Comparison of ENCODE assay signal across 11 mouse cellular contexts in the genomic region with DNA sequence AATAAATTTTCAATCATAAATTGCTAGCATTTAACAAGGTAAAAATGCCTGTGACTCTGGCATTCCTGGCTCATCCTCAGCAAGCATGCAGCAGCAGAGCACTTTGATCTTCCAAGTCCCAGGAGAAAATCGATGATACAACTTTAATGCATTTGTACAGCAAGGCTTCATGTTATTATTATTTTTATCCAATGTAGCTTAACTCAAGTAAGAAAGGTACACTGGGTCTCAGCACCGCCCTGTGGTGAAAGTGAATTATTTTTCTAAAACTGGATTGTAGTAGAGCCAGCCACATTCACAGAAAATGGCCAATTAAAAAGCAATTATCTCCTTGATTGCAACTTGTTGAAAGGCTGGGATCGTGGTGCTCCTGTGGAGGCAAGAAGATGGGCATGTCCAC.
DNase-seq lines count a peak whose midpoint lies in the region; ATAC-seq and TF ChIP-seq lines count a peak whose summit lies in the region.
"Had no signal": no experiment of that assay in that cellular context is flagged by ENCODE, and none has a peak within 500 bp of the region (broad histone marks: within the 10 kb centered on the region; RNA-seq: fewer than 3 reads in every experiment).

No protein-coding gene starts in this region.

- peak; percentile 23; the same call in 1 of the 2 replicates for TF ChIP-seq CTCF in heart, postnatal 0 days (IDR thresholded peaks at IDR 0.05; ENCODE audit: low read depth)
- TF ChIP-seq CTCF in lung, embryonic 14.5 days (IDR thresholded peaks at IDR 0.05; ENCODE audit: low read depth): peak; percentile 20

- H3K27me3 ChIP-seq in heart, postnatal 0 days (ENCODE audit: control insufficient read depth, insufficient read depth, low read length): no peaks in the 10 kb centered on the region
- no peaks in the 10 kb centered on the region for H3K27me3 ChIP-seq in heart, embryonic 12.5 days (replicated peaks)
- no peaks in the 10 kb centered on the region for H3K27me3 ChIP-seq in lung, embryonic 14.5 days (ENCODE audit: insufficient read depth, low read length)
- no peaks in the 10 kb centered on the region for H3K27me3 ChIP-seq in embryonic facial prominence, embryonic 14.5 days (replicated peaks; ENCODE audit: control insufficient read depth, insufficient read depth, low read length)
- H3K27me3 ChIP-seq: hindbrain, embryonic 13.5 days; kidney, embryonic 15.5 days; lung, embryonic 15.5 days had no signal

- TF ChIP-seq EP300 in heart, postnatal 0 days (IDR thresholded peaks at IDR 0.05; ENCODE audit: low read depth): no peak

- no peaks in the 10 kb centered on the region for H3K9me3 ChIP-seq in heart, postnatal 0 days (replicated peaks; ENCODE audit: control insufficient read depth, low read length)
- H3K9me3 ChIP-seq in heart, embryonic 12.5 days (replicated peaks): no peaks in the 10 kb centered on the region
- no peaks in the 10 kb centered on the region for H3K9me3 ChIP-seq in lung, embryonic 14.5 days (ENCODE audit: low read depth, low read length)
- H3K9me3 ChIP-seq in embryonic facial prominence, embryonic 14.5 days (ENCODE audit: control insufficient read depth, low read length): no peaks in the 10 kb centered on the region
- H3K9me3 ChIP-seq: hindbrain, embryonic 13.5 days; kidney, embryonic 15.5 days; lung, embryonic 15.5 days had no signal

- no peak overlapping the region for H3K27ac ChIP-seq in heart, postnatal 0 days (ENCODE audit: low read depth)
- no peak overlapping the region for H3K27ac ChIP-seq in heart, embryonic 12.5 days (ENCODE audit: poor library complexity, severe bottlenecking)
- no peak overlapping the region for H3K27ac ChIP-seq in lung, embryonic 14.5 days (ENCODE audit: low read depth)
- no peak overlapping the region for H3K27ac ChIP-seq in embryonic facial prominence, embryonic 14.5 days (replicated peaks; ENCODE audit: low read depth, low read length)
- H3K27ac ChIP-seq: hindbrain, embryonic 13.5 days; kidney, embryonic 15.5 days; lung, embryonic 15.5 days had no signal

- H3K36me3 ChIP-seq in heart, postnatal 0 days (replicated peaks; ENCODE audit: control insufficient read depth, insufficient read depth, low read length): no peaks in the 10 kb centered on the region
- no peaks in the 10 kb centered on the region for H3K36me3 ChIP-seq in heart, embryonic 12.5 days
- H3K36me3 ChIP-seq in lung, embryonic 14.5 days (ENCODE audit: insufficient read depth): no peaks in the 10 kb centered on the region
- no peaks in the 10 kb centered on the region for H3K36me3 ChIP-seq in embryonic facial prominence, embryonic 14.5 days (ENCODE audit: control insufficient read depth, insufficient read depth, low read length)
- H3K36me3 ChIP-seq: hindbrain, embryonic 13.5 days; kidney, embryonic 15.5 days; lung, embryonic 15.5 days had no signal

- WGBS in heart, postnatal 0 days: 72% methylated on average over 3 of the region's 3 CpGs
- WGBS in heart, embryonic 12.5 days: 67% methylated on average over 3 of the region's 3 CpGs
- 72% methylated on average over 3 of the region's 3 CpGs for WGBS in lung, embryonic 14.5 days
- 66% methylated on average over 3 of the region's 3 CpGs for WGBS in embryonic facial prominence, embryonic 14.5 days

- H3K4me3 ChIP-seq in heart, postnatal 0 days (ENCODE audit: low read depth, low read length): no peak overlapping the region
- H3K4me3 ChIP-seq in heart, embryonic 12.5 days: no peak overlapping the region
- no peak overlapping the region for H3K4me3 ChIP-seq in lung, embryonic 14.5 days (ENCODE audit: low read depth, low read length)
- no peak overlapping the region for H3K4me3 ChIP-seq in embryonic facial prominence, embryonic 14.5 days (ENCODE audit: low read depth, low read length)
- H3K4me3 ChIP-seq: hindbrain, embryonic 13.5 days; kidney, embryonic 15.5 days; lung, embryonic 15.5 days had no signal

- DNase-seq in heart, postnatal 0 days (ENCODE audit: low spot score): no peak
- DNase-seq in lung, embryonic 14.5 days: peak; percentile 26
- DNase-seq in lung, postnatal 25 days (ENCODE audit: low spot score): no peak
- peak; percentile 14 for DNase-seq in embryonic facial prominence, embryonic 14.5 days (ENCODE audit: low spot score)
- no peak for DNase-seq in frontal cortex, postnatal 36 days (ENCODE audit: low spot score in 2 of 2)

- no peak overlapping the region for H3K4me2 ChIP-seq in heart, postnatal 0 days (ENCODE audit: low read depth, low read length)
- H3K4me2 ChIP-seq in heart, embryonic 12.5 days: no peak overlapping the region
- H3K4me2 ChIP-seq in lung, embryonic 14.5 days: no peak overlapping the region
- H3K4me2 ChIP-seq in embryonic facial prominence, embryonic 14.5 days (ENCODE audit: low read depth, low read length): no peak overlapping the region
- H3K4me2 ChIP-seq: hindbrain, embryonic 13.5 days; kidney, embryonic 15.5 days; lung, embryonic 15.5 days had no signal

- H3K9ac ChIP-seq in heart, postnatal 0 days (replicated peaks; ENCODE audit: low read depth, low read length): no peak overlapping the region
- no peak overlapping the region for H3K9ac ChIP-seq in heart, embryonic 12.5 days
- H3K9ac ChIP-seq in lung, embryonic 14.5 days: no peak overlapping the region
- no peak overlapping the region for H3K9ac ChIP-seq in embryonic facial prominence, embryonic 14.5 days (ENCODE audit: low read depth, low read length)
- H3K9ac ChIP-seq: hindbrain, embryonic 13.5 days; kidney, embryonic 15.5 days; lung, embryonic 15.5 days had no signal

- H3K4me1 ChIP-seq in heart, postnatal 0 days (ENCODE audit: control insufficient read depth, insufficient read depth): peaks cover 28% of the 10 kb centered on the region
- H3K4me1 ChIP-seq in heart, embryonic 12.5 days (replicated peaks): peaks cover 29% of the 10 kb centered on the region
- H3K4me1 ChIP-seq in lung, embryonic 14.5 days (ENCODE audit: insufficient read depth): 0 out of 2 replicates have a peak, but pooled peaks cover 4% of the 10 kb centered on the region
- H3K4me1 ChIP-seq in embryonic facial prominence, embryonic 14.5 days (ENCODE audit: control insufficient read depth, insufficient read depth, low read length): peaks cover 9% of the 10 kb centered on the region
- H3K4me1 ChIP-seq: kidney, embryonic 15.5 days had no signal

- ATAC-seq in heart, postnatal 0 days (ENCODE audit: insufficient read depth, low read depth): no peak
- no peak for ATAC-seq in heart, embryonic 12.5 days (ENCODE audit: insufficient number of reproducible peaks, low FRiP score)
- ATAC-seq in lung, embryonic 14.5 days (ENCODE audit: insufficient read depth): no peak
- no peak for ATAC-seq in embryonic facial prominence, embryonic 14.5 days (ENCODE audit: low read depth)
- no peak for ATAC-seq in inflammation-experienced regulatory T-cells, adult 6 months
- ATAC-seq: CD4-positive, CD25-positive, alpha-beta regulatory T cell, adult 4 months had no signal

Comparison
In these comparisons a context has a peak if more than half of its experiments do, and no peak if none do; other contexts are left out.
1. DNase-seq: peak in lung, embryonic 14.5 days (single experiment) and embryonic facial prominence, embryonic 14.5 days (single experiment); none in heart, postnatal 0 days (single experiment), lung, postnatal 25 days (single experiment) and frontal cortex, postnatal 36 days (0 of 2).